Mouse (Mus musculus): ENCODE results near the gene Plet1.

Plet1 gene

GRCm38 (mm10) chr9:50494311-50494710, at the start of gene Plet1:
TSS of gene Plet1 (plus strand) at chr9:50494525.
- no peak for DNase-seq

GRCm38 (mm10) chr9:50449048-50449447, 45.3 kb upstream of the Plet1 start:
- DNase-seq, result peak; percentile 72

DNA sequence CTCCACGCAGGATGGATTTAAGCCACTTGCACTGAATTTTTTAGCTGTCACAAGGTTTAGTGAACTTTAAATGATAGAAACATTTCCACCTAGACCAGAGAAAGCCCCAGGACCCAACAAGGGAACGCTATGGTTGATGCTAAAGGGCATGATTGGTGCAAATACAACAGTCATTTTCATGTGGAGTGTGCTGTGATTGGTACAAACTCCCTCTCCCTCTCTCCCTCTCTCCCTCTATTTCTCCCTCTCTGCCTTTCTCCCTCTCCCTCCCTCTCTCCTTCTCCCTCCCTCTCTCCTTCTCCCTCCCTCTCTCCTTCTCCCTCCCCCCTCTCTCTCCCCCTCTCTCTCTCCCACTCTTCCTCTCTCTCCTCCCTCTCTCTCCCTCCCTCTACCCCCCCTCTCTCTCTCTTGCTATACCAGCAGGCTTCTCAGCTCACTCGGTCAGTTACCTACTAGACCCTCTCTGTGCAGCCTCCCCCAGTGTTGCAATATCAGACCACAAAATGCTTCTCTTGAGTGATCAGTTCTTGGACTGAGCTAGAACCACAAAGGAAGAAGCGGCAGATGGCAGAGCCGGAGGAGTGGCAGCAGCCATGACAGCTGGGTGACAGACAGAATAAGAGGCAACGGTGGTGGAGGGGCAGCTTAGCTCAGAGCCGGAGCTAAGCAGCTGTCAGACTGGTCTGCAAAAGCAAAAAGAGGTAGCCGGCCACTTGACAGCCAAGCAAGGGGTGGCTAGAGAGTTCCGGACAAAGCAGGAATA, 42.7 kb upstream of the Plet1 start:
- DNase-seq, result no peak

GRCm38 (mm10) chr9:50452303-50452775, 42.0 kb upstream of the Plet1 start:
- peak; percentile 75 for DNase-seq

DNA sequence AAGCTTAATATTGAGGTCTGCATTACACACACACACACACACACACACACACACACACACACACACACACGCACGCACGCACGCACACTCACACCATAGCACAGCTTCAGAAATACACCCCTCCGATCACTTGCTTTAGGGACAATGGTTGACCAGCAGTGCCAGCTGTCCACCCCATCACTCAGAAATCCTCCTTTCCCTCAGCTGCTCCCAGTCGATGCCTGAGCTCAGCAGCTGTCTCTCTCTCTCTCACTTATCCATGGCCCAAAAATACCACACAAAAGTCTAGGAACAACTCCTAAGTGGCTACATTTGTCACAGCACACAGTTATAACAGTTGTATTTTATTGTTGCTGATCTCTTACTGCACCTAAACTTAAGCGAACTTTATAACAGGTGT, 36.7 kb upstream of the Plet1 start:
- DNase-seq, result no peak

DNA sequence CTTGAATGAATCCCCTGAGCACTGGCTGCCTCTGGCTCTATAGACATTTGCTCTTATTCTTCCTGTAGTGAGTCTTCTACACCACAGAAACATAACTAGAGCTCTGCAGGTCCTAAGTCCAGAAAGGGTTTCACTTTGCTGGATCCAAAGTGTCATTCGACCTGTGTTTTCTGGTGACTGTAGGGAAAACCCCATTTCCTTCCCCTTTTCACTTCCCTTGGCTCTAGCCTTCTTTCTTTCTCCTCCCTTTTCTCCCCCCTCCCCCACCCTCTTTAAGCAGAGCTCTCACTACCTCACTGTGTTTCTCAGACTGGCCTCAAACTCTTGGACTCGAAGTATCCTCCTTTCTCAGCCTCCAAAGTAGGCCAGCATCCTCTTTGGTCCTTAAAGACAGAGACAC, 34.8 kb upstream of the Plet1 start:
- DNase-seq, result no peak

DNA sequence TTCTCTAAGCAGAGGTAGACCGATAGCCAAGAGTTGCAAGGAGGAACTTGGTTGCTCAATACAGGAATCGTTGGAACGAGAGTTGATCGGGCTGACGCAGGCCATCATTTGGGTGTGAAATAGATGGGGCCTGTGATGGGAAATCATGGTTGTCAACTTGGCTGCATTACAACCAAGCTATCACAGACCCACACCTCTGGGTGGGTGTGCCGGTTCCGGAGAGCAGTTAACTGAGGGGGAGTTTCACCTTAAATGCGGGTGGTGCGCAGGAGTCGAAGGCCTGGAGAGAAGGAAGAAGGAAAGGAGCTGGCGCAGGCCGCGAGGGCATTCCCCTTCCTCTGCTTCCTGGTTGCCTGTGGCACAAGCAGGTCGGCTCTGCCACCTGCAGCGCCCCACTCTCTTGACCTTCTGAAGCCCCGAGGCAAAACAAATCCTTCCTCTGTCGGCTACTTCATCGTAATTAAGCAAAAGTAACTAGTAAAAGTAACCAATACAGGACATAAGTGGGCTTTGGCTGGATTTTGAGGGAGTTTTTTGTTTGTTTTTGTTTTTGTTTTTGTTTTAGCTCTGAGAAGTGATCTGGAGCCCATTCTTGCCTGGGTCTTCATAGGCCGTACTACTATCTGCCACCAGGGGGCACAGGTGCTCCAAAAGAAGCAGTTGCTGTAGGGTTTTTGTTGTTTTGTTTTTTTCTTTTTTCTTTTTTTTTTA, 31.7 kb upstream of the Plet1 start:
- peak; percentile 54 for DNase-seq

DNA sequence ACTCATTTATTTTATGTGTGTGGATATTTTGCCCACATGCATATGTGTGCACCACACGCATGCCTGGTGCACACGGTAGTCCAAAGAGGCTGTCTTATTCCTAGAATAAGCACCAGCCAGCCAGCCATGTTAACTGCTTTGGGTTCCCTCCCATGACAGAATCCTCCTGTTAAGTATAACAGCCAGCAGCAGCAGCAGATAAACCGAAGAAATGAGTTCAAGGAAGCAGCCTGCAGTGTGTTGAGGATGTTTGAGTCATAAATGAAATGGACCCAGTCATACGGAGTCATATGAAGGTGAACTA, 31.2 kb upstream of the Plet1 start:
- no peak for DNase-seq

DNA sequence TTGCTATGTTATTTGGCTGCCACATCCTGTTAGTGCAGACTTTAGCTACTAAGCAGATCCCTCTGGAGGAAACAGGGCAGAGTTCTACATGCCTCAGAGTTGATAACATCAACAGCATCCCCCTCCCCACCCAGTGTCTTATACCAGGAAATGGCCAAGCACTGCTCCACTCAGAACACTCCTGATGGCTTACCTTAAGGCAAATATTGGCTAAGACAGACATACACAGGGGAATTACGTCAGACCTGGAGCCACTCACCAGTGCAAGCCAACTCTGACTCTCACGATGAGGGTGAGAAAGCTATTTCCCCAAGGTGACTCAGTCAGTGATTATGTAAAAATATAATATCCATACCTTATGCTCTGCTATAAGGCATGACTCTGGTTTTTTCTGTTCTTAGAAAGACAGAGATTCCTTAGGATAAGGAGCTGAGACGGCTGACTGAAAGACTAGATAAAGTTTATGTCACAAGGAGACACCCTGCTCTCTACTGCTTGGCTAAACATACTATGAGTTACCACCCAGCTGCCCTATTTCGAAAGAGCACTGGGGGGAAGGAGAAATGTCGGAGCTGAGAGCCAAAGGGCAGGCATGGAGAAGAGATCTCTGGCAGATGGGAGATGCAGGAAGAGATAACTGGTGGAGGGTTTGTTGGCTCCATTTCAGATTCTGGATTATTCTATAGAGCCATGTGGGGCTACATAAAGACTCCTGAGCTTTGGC, 23.8 kb upstream of the Plet1 start:
- no peak for DNase-seq

DNA sequence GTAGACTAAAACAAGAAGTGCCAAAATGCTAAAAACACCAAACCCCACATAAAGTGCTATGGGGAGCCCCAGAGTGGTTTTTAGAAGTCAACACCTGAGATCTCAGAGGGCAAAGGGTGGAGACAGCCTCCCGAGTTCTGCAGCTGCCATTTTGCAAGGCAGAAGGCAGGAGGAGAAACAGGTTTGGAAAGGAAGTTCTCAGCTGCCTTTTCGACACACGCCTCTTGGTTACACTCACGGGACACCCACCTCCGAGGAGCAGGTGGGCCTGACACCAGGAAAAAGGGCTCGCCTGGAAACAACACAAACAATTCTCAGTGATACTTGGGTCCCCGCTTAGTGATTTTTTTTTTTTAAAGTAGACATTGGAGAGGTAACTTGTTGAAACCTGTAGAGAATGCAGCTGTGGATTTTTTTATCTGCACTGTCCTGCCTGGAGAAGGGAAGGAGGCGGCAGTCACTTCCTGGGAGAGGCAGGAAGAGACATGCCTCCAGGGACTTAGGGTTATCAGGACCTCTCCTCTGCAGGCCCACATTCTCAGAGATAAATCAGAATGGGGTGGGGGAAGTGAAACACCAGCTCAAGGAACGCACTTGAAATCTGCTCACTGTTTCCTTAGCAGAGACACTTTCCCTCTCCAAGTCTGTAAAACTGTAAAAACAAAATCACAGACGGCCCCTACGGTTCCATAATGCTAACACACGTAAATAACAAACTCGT, 23.0 kb upstream of the Plet1 start:
- no peak for DNase-seq

DNA sequence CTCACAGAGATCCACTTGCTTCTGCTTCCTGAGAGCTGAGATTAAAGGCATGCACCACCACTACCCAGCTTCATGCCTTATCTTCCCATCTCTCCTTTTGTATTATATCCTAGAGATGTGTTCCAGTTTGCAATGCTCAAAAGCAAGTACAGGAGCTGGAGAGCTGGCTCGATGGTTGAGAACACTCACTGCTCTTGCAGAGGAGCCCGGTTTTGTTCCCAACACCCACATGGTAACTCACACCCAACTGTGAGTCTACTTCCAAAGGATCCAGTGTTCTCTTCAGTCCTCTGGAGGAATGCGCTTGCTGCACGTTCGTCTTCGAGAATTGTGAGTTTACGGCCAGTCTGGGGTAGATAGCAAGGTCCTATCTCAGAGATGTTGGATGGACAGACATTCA, 19.0 kb upstream of the Plet1 start:
- DNase-seq, result no peak

GRCm38 (mm10) chr9:50475745-50476144, 18.6 kb upstream of the Plet1 start:
- no peak for DNase-seq

DNA sequence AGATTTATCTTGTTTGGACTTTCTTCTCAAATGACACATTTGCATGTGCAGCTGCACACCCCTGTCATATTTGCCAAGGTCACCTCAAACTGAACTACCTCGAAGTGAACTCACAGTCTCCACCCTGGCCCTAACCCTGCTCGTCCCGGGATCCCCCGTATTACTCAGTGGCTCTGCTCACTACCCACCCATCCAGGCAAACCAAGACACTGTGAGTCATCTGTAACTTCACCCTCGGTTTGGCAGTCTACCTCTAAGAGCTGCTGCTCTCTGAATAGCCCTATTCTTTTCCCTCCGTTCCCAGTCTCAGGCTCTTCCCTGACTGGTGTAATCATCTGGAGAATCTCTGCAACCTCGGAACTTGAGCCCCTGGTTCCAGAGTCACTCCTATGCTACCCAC, 17.7 kb upstream of the Plet1 start:
- DNase-seq, result no peak

GRCm38 (mm10) chr9:50477270-50477669, 17.1 kb upstream of the Plet1 start:
- no peak for DNase-seq

- no peak for DNase-seq
Observed at GRCm38 (mm10) chr9:50478826-50479225, 15.5 kb upstream of the Plet1 start.

- DNase-seq, result no peak
Observed at GRCm38 (mm10) chr9:50479476-50479875, 14.8 kb upstream of the Plet1 start.

DNA sequence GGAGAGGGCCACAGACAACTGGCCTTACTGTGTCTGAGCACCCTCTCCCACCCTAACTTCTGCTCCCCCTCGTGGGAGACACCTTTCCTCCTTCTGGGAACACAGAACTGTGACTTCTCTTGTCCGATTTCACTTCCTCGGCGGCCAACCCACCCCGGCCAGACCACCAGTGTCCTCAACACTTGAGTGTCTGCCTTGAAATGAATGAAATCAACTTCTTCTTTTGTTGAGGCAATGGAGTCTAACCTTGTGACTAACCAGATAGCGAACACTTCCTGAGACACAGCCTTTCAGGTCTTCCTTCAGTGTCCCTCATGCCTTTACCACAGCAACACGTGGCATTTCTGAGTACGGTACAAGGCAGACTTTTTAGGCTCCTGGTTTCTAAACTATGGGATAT, 11.6 kb upstream of the Plet1 start:
- no peak for DNase-seq

GRCm38 (mm10) chr9:50485521-50485920, 8.8 kb upstream of the Plet1 start:
- no peak for DNase-seq

GRCm38 (mm10) chr9:50490836-50491235, 3.5 kb upstream of the Plet1 start:
- DNase-seq, result no peak

DNA sequence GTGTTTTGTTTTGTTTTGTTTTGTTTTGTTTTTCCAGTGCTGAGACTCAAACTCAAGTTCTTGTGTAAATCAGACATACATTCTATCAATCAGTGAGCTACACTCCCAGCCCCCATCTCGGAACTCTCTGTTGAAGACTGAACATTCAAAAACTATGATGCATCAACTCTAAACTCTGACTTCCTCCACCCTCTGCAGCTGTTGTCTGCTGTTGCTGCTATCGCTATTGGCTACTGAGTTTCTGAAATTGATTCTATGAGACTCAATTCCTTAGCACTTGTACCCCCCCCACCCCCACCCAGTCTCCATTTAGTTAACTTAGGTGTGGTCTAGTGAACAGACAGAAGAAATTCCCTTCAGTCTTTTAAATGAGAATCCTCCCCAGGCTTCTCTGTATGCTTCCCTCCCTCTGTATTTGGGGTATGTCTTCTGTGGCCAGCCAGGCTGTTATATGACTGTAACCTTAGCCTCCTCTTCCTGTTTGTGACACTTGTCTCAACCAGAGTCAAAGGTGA, 2.7 kb upstream of the Plet1 start:
- no peak for DNase-seq

DNA sequence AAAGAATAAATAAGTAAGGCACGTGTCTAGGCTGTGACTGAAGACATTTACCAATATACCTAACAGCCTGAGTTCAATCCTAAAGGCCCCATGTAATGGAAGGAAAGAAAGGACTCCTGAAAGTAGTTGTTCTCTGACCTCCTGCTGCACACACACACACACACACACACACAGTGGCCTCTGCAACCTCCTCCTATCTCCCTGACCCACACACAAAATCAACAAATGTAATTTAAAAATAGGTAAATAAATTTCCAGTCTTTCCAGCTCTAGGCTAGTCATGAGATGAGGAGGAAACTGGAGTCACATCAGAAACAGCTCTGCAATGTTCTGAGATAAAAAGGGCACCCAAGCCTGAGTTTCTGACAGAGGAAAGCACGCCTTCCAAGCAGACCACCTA, 548 bp upstream of the Plet1 start:
- DNase-seq, result no peak

- DNase-seq, result no peak
Observed at GRCm38 (mm10) chr9:50495405-50496150, 1.3 kb downstream of the Plet1 start.

Data from cerebellum, adult 9-10 months (tissue).